Mouse (Mus musculus): ENCODE results near the gene Atp8b3.

The Atp8b3 gene

DNA sequence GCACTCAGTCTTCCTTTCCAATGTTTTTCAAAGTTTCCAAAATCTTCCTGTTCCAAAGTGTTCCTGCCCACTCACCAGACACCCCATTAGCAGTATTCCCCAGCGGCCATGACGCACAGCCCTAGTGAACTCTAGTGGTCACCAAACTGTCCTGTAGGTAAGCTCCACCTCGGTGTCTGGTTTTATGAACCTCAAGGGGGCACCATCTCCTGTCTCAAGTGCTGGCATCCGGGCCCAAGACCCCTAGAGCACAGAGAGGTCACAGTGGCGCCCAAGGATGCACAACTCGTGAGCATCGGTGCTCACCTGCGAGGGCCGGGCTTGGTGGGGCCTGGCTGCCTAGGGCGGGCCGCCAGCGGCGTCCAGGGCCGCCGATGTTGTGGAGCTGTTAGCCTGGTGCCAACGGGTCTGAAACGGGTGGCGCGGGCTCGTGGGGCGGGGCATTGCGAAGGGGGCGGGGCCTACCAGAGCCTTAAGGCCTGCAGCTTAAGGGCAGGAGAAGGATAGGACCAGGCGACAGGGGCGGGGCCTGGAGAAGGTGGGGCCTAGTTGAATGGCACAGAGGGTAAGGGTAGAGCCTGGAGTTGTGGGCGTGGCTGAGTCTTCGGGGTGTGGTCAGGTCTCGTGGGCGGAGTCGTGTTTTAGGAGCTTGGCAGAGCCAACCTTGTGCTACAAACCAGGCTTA lies at the start of gene Atp8b3:
Gene Atp8b3 (minus strand): TSS at position 415 of the 685 bp plus-strand sequence.
- peak in 1 of 2 experiments; percentile 39 for DNase-seq (ENCODE audit: low spot score in 2 of 2)

DNA sequence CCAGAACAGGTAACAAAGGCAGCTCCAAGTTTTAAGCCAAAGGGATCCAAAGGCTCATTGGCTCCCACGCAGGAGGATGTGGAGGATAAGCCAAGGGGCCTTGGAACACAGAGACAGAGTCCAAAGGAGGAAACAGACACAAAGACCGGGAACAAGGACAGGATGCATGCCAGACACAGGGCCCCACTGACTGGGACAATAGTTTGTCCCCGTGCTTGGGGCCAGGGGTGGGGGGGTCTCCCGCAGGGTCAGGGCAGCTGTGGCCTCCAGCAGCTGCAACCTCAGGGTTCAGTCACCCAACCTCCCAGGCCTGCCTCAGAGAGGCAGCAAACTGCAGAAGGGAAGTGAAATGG lies 48.4 kb upstream of the Atp8b3 start:
- DNase-seq (ENCODE audit: low spot score in 2 of 2): no peak

GRCm38 (mm10) chr10:80586407-80587304 lies 47.7 kb upstream of the Atp8b3 start:
- no peak for DNase-seq (ENCODE audit: low spot score in 2 of 2)

DNA sequence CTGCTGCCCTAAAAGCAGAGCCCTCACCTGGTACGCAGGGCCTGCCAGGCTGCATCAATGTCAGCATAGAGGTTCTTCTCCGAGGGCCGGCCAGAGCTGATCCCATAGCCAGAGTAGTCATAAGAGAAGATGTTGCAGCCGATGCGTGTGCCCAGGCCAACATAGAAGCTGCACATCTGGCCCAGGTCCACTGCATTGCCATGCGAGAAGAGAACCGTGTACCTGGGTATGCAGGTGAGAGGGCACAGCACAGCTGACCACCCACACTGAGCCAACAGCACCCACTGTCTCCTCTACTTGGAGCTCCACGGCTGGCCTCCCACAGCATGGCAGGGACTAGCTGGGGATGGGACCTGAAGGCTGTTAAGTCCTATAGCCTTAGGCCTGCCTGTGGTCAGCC lies 46.7 kb upstream of the Atp8b3 start:
- no peak for DNase-seq (ENCODE audit: low spot score in 2 of 2)

DNA sequence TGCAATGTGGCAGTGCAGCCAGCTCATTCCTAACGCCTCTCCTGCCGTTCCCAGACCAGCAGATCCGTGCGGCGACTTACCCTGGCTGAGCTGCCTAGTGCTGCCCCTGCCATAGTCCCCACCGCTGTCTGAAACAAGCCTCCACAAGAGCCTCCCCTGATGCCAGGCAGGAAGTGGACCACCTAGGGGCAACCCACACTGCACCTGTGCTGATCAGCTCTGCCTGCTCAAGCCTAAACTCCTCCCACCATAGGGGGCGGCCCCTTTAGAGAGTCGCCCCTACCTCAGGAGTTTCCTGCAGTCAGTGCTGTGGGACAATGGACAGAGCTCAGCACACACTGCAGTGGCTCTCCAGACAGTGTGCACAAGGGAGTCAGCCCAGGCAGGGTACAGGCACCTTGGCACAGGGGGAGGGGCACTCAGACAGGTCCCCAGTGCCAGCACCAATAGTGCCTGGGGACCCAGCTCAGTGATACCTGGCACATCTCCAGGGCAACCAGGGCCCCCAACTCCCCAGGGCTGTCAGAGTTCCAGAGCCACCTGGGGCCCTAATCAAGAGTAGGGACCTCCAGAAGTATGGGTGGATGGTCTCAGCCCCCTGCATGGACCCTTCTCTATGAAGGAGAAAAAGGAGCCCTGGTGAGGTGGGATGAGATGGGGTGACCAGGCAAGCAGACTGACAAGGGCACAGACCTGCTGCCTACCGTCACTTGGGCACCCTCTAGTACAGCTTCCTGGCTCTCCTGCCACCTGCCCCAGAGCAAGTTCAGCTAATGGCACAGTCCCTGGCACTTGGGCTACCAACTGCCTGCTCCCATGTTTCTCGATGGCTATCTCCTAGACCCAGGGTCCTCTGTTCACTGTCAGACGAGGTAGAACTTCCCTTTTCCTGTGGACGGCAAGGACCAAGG lies 46.0 kb upstream of the Atp8b3 start:
- no peak for DNase-seq (ENCODE audit: low spot score in 2 of 2)

DNA sequence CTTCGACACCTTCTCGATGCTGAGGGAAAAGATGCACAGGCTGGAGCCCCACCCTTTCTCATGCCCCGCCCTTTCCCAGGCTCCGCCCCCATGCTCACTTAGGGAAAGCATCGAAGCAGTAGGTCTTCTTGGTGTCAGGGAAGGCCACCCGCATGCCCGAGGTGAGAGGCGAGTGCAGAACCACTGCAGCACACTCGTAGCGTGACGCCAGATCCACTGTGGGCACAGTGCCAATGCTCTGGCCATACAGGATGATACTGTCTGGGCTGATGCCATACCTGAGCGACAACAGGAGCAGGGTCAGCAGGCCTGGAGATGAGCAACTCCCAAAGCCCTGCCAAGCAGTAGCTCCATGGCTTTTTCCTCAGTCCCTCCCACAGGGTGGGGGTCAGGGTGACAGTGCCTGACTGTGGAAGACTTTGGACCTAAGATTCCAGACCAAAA lies 45.1 kb upstream of the Atp8b3 start:
- DNase-seq (ENCODE audit: low spot score in 2 of 2): no peak

- DNase-seq (ENCODE audit: low spot score in 2 of 2): no peak
Observed at GRCm38 (mm10) chr10:80583047-80583446, 44.1 kb upstream of the Atp8b3 start.

- no peak for DNase-seq (ENCODE audit: low spot score in 2 of 2)
Observed at GRCm38 (mm10) chr10:80578911-80579310, 40.0 kb upstream of the Atp8b3 start.

DNA sequence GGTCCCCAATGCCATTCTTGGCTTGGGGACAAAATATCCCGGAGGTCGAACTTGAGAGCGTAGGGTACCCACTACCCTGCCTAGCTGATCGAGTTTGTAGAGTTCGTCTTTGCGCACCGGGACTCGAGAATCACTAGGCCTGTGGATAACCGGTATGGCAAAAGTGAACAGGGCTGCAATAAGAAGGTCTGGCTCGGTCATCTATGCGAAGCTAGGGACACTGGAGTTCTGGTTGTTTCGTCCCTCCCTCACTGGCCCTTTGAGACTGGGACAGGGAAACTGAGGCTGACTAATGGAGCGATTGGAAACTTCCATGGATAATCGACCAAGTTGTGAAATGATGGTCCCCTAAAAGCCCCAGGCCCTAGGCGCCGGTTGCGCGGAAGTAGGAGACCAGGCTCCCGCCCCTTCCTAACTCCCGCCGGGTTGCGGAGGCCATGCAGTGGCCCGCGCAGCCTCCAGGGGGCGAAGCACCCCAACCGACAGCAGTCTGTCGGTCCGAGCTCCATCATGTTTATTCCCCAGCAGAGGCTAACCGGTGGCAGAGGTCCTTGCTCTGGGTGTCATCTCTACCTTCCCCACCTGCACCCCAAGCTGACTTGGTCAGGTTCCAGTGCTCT lies 39.3 kb upstream of the Atp8b3 start:
- peak in 1 of 2 experiments; percentile 64 for DNase-seq (ENCODE audit: low spot score in 2 of 2)

DNA sequence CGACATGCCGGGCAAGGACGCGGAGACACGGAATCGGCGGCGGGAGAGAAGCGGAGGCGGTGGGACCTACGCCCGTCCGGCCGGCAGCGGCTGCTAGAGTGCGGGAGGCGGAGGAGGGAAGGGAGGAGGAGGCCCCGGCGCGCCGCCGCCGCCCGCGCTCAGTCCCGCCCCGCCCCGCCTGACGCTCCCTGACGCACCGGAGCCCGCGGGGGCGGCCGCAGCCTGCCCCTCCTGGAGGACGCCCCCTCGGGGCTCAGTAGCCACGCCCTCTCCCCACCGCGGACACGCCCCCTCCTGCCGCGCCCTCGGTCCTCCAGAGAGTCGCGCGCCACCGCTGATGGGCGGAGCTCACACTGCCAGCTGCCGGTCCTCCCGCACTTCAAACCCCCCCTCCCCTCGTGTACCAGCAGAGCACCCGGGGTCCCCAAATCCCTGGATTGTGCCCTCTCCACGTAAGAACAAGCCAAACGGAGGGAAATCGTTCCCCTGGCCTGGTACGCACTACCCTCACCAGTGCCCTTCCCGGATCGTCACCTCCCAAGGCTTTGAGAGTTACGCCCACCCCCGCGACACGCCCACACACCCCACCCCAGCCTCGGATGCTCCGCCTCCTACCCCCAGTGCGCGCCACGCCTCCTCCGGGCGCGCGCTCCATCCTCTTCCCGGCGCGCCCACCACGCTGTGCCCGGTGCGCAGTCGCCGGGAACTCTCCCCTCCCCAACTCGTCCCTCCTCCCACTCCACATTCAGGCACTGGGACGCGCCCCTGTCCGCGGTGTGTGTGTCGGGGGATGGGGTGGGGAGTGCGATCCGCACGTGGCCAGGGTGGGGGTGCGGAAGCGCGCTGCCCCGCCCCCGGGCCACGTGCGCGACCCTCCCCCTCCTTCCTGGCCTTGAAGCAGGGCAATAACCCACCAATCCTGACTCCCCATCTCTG lies 38.5 kb upstream of the Atp8b3 start, which contains the start of gene Klf16:
Gene Klf16 (minus strand): TSS at position 127 of the 936 bp plus-strand sequence.
- peak; percentile 94 for DNase-seq (ENCODE audit: low spot score in 2 of 2)

GRCm38 (mm10) chr10:80576351-80577194 lies 37.6 kb upstream of the Atp8b3 start:
- DNase-seq (ENCODE audit: low spot score in 2 of 2): peak; percentile 45 to 48

- no peak for DNase-seq (ENCODE audit: low spot score in 2 of 2)
Observed at GRCm38 (mm10) chr10:80575925-80576324, 37.0 kb upstream of the Atp8b3 start.

GRCm38 (mm10) chr10:80574896-80575295 lies 36.0 kb upstream of the Atp8b3 start:
- no peak for DNase-seq (ENCODE audit: low spot score in 2 of 2)

DNA sequence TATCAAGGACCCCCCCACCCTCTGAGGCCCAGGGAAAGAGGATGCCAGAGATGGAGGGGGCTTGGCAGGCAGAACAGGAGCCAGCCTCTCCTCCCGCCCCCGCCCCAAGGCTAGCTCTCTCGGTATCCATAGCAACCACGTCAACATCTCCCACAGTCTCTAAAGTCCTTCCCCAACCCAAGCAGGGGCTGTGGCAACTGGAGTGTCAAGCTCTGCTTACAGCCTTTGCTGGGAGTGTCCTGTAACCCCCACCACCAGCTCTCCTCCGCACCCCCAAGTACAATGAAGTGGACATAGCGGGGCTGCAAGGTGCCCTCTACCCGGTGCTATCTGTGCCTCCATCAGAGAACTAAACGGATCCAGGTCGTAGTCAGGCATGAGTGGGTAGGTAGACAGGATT lies 35.0 kb upstream of the Atp8b3 start:
- no peak for DNase-seq (ENCODE audit: low spot score in 2 of 2)

DNA sequence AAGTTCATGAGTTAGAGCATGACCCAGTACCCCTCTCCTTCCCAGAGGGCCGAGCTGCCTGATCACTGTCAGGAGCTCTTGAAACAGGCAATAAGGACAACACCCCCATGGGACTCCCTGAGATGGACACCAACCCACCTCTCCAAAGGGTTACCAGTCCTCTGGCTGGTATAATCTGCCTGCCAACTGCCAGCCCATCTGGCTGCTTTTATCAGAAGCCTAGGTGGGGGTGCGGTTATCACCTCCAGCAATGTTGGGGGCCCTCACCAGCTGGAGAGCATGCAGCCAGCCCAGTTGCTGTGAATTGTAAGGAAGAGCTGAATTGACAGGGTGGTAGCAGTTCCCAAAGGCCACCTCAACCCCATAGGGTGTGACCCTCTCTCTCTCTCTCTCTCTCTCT lies 33.6 kb upstream of the Atp8b3 start:
- no peak for DNase-seq (ENCODE audit: low spot score in 2 of 2)

DNA sequence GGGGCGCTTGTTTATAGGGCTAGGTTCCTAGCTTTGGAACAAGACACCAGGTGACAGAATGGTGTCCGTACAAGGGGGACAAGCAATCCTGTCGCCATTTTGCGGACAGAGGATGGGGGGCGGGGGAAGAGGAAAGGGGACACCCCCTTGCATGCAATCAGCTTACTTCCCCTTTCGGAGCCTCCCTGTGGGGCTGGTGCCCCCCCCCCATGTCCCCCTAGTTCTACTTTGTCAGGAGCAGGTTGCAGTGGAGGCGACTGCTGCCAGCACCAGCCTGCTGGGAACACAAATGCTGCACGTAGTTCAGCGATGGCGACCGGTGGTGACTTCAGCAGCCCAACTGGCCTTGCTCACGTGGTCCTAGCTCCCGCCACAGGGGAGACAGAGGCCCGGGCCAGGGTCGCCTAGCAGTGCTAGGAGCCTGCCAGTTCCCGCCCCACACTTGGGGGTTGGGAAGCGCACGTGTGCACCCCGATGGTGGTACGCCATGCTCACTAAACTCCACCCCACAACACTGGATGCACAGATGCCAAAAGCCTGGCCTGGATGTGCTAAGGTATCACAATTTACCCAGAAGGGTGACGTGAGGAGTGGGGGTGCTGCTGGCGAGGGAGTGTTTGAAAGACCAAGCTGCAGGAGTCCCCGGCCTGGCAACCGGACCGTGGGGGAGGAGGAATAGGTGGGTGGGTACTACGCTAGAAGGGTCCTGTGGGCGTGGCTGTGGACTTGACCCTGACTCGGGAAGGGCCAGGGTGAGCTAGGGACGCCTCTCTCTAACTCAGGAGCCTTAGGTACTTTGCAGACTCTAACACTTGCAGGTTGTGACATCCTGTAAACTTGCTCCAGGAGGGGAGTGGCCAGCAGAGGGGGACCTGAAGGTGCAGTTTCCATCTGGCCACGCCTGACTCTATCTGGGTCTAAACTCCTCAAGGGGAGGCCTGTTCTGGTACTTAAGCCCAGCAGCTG lies 32.2 kb upstream of the Atp8b3 start:
- DNase-seq (ENCODE audit: low spot score in 2 of 2): no peak

- DNase-seq (ENCODE audit: low spot score in 2 of 2): no peak
Observed at GRCm38 (mm10) chr10:80570419-80570818, 31.5 kb upstream of the Atp8b3 start.

GRCm38 (mm10) chr10:80569664-80570066 lies 30.7 kb upstream of the Atp8b3 start:
- no peak for DNase-seq (ENCODE audit: low spot score in 2 of 2)
